Mouse (Mus musculus) adrenal gland, postnatal 10 days (tissue): ENCODE measurements at regions not wholly inside any gene's neighbourhood (a gene's known extent, or its start where the extent isn't known, plus 50 kb on each side); places are given as distances from the start of the nearest gene placed in this dataset.

Source experiments
- DNase-seq: peaks from one replicate; pipeline ENCODE4 v3.0.0; 2021; ENCODE audit warnings: mixed read lengths

DNA sequence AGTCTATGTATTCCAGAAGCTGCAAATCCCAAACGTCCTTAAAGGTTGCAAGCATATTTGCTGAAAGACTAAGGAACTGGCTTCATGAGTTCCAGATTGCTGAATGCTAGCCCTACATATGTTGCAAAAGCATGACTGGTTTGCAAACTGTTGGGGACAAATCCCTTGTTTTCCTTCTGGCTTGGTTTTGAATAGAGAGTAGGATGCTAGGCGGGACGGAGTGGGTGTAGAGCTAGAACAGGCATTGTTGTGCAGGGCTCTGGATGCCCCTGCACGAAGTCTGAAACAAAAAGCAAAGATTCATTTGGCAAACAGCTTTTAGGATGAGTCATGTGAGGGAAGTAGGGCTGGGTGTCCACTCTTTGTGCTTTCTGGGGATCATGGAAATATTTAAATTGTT lies 500.9 kb upstream of the Cnksr2 start:
- DNase-seq, result no peak

DNA sequence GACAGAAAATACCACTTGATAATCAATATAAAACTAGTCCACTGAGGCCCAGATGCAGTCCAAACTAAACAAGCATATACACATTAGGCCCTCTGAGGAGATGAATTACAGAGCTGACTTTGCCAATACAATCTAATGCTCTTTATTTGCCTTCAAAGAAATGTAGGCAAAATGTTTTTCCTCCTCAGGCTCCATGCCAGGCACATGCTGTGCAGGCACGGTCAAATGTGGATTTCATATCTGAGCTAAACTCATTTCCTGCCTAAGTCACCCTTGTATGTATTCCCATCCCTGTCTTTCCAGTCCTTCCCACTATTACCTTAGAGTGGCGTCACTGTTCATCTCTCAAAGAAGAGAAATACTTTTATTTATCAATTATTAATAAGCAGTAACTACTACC lies 534.8 kb upstream of the Cnksr2 start:
- DNase-seq, result no peak

DNA sequence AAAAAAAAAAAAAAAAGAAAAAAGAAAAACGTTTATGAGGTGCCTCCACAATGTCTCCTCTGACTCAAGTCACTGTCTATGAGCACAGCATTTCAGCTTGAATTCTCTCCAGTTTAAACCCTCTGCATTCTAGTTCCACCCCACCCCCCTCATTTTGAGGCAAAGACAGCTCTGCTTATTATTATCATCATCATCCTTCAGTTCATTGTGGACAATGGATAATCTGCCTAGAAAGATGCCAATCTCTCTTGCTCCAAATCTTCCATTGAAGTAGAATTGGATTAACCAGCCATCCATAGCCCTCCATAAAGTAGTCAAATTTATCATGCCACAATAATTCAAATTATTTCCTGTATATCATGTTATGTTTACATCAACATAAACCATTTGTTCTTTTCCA lies 570.0 kb upstream of the Cnksr2 start:
- no peak for DNase-seq

DNA sequence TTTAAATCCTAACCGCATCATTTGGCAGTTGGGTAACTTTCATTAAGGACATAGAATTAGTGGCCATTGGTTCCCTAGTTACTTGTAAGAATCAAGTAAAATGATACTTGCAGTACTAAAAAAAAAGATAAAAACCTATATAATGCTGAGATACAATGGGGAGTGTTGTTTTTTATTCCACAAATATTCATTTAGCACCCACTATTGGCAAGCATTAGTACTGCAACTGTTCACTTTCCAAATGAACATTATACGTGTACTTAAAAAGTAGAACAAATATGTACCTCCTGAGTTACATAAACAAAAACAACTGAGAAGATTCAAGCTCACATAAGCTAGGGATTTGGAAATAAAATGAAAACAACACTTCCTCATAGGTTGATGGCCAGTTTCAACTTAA lies 570.5 kb upstream of the Cnksr2 start:
- no peak for DNase-seq

DNA sequence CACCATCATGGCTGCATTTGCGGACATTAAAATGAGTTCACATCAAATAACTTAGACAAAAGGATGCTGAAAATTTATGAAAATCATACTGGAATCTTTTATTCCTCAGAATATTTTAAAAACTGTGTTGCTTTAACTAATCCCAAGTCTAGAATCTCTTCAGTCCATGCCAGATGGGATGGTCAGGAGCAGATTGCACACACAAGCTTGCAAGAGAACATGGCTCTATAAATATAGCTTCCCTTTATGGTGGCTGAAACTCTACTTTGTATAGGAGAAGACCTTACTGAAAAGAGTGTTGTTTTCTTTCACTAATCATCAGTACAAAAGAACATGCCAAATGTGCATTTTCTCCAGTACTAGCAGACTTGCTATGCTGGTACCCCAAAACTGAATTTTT lies 570.9 kb upstream of the Cnksr2 start:
- no peak for DNase-seq

DNA sequence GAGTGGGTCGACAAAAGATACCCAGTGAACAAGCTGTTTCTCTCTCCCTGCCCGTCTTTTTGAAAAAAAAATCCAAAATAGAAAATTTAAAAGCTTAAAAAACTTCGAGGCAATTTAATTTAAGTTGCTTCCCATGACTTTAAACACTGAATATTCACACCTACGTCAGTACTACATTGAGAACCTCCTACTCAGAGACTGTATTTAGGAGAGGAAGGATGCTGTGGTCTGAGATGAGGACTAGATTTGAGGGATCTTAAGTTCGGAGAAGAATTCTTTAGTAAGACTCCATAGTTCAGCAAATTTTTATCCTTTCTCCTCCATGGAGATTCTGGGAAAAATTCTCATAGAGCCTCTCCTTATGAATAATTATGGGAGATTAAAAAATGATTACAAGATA lies 571.4 kb upstream of the Cnksr2 start:
- no peak for DNase-seq

DNA sequence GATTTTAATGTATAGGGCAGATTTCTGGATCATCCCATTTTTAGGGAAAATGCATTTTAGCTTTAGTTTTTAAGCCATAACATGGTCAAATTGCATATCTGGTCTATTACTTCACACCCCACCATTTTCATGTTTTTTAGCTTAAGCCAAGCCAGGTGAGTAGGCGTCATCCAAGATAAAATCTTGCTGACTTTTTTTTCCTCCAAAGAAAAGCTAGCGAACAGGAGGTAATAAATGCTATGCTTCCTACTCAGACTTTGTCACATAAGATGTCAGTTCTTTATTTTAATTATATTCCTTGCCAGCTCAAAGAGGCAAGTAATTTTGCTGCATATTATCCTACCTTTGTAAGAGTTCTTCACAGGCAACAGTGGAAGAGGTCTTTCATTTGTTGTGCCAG lies 572.0 kb upstream of the Cnksr2 start:
- no peak for DNase-seq

DNA sequence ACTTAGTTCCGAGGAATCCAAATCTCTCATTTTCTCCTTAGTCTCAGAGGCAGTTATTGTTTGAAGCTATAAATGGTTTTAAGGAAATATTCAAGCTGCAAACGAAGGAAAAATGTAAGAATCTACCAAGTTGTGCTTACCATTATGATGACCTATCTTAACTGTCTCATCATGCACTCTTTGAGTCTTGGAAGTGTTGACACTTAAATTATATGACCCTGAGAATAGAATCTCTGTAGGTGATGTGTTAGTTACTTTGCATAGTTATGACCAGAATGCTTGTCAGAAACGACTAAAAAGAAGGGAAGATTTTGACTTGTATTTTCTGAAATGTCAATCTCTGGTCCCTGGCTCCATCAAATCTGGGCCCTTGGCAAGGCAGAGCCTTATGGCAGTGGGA lies 582.7 kb upstream of the Rps6ka3 start:
- DNase-seq, result no peak

DNA sequence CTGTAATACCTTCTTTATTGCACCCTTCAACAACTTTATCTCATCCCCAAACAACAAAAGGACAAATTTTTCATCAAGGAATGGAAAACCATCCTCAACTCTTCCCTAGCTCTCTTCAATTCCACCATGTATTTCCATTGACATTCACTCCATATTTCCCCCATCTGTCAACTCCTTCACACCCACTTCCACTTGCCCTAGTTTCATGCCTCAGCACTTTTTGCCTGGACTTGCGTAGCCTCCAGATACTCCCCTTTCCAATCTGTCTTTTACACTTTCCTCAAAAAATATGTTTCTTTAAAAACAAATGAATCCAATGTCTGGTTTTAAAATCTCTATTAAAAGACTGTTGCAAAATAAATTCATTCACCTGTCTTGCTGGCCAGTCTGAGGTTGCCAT lies 577.7 kb upstream of the Rps6ka3 start:
- DNase-seq, result no peak

DNA sequence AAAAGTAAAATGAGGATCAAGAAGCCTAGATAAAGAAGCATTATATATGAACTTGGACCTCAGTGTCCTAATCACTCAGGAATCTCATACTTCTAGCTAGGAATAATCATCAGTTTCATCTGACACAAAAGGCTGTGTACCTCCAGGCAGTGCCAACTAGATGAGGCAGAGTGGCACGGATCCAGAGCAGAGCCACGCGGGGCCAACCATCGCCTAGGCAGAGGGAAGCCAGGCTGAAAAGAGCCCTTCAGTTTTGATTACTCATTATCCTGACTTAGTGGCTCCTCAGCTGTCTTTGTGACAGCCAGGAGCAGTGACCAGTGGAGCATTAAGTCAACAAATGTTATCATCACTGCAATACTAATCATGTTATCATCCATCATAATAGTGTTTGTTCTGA lies 557.9 kb upstream of the Rps6ka3 start:
- peak; percentile 2 for DNase-seq

DNA sequence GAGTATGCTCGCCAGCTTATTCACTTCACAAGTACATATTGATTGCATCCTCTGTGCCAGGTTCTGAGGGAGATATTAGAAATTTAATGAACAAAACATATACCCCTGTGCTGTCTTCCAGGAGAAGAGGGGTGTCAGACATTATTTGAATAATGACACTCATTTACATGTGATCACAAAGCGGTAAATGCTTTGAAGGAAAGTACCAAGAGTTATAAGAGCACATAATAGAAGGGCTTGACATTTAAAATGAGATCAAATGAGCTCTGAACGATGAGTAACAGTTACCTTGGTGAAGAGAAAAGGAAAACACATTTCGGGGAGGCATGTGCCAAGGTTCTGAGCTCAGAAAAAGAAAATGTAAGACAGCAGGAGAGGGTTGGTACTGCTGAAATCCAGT lies 553.9 kb upstream of the Rps6ka3 start:
- no peak for DNase-seq

DNA sequence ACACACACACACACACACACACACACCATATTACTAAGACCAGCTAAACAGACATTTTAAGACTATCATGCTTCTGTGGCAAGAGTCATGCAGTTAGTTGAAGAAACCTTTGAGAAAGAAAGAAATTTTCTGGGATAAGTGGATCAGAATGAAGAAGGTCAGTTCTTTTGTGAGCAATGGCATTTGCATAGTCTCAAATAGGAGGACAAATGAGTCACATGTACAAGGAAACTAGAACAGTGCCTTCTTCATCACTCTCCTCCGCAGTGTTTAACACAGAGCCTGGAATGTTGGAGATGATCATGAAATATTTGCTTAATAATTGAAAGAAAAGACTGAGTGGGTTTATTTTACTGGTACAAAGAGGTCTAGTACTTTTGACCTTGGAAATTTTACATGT lies 515.9 kb upstream of the Rps6ka3 start:
- no peak for DNase-seq

DNA sequence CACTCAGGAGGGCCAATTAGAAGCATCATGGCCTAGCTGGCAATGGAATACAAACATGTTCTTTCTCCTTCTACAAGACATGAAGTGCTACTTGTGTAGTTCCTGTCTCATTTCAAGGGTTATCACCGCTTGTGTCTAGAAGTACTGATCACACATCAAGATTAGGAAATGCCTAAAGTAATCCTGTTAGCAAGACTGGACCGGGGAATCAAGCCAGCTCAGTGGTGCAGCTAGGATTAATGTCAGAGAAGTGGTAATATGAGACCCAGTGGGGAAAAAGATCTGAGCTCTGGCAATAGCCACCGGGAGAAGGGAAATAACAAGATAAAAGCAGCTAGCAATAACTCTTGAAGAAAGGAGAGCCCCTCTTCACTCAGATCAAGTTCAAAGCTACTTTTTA lies 506.7 kb upstream of the Rps6ka3 start:
- DNase-seq, result no peak

DNA sequence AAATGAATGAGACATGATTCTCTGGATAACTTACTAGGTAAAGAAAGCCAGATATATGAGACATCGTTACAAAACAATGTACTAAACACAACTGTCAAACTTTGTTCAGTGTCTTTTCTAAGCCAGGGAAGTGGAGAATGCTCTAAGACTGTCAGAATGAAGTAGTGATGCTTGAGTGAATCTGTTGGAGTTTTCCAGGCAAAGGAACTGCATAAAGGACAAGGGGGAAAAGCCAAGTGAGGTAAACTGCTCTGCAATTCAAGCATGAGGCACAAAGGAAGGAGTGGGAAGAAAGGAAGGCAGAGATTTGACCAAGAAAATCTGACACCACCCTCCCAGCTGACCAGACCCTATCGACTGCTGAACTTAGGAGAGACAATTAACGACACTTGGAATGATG lies 500.3 kb upstream of the Rps6ka3 start:
- DNase-seq, result no peak

DNA sequence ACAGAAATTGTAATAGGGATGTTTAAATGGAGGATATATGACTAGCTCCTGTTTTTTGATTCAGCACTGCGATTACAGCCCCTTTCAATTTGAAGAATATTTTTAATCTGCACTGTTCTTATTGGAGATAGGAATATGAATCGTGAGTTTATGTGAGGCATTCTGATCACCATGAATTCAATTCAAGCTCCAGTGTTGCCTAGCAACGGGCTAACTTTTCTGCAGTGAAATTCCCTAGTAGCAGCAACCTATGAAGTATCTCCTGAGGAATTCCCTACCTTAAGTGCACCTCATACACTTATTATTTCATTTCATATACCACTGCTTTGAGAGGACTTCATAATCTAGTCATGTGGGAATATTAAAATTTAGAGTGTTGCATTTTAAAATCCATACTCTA lies 465.4 kb upstream of the Rps6ka3 start:
- no peak for DNase-seq

DNA sequence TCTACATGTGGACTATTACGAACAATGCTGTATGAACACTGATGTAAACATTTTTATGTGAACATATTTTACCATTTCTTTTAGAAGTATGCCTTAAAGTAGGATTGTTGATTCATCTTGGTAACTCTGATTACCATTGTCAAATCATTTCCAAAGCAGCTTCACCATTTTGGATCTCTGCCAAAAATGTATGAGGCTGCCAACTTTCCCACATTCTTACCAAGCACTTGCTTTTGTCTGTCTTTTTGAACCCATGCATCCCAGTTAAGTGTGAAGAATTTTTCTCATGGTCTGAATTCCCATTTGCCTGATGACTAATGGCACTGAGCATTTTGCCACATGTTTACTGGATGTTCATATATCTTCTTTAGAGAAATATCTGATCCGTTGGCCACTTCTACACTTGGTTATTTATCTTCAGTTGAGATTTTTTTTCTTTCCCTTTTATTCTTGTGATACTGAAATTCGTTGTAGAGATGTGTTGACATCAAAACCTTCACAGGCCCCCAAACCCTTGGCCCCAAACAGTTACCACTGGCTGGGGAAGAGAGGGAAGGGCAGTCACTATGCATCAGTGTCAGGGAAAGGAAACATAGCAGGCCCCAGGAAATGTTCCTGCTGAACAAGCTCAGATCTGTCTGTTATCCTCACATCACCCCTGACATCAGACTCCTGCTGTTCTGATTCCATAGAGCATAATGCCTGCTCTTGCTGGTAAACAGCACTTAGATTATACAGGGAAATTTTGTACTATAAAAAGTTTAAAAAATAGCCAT lies 464.2 kb upstream of the Rps6ka3 start:
- DNase-seq, result no peak
